Mouse (Mus musculus): ENCODE data around the gene Olfr1202. TPM values are rescaled to one million over a fixed set of nuclear protein-coding genes. Genes with fewer than 3 reads are reported as not detected.

Olfr1202 gene
- not detected for polyA plus RNA-seq (2017; shearing (Covaris generic))

DNA sequence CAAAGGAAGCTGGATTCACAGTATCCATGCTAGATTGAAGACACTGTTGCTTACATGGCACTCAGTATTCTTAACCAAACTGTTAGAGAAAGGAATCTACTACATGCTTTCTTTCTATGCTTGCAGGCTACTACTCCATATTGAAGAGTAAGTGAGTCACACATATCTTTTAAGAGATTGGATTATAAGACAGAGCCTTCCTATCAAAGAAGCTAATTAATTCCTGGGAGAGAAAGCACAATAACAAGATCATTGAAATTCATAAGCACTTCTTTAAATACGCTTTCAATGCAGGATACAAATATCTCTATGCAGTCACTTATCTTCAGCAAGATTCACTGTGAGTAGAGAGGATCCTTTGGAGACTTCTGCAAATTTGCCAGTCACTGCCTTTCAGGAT, at the start of gene Olfr1202:
Gene Olfr1202, plus strand, starts transcription at position 301 of the 400 bp plus-strand sequence.

GRCm38 (mm10) chr2:88770388-88770787, 43.9 kb upstream of the Olfr1202 start, which contains the start of gene Olfr1200:
Gene Olfr1200 (minus strand): TSS chr2:88770488.

GRCm38 (mm10) chr2:88792736-88793135, 21.6 kb upstream of the Olfr1202 start, which contains the start of gene Olfr1201:
Gene Olfr1201 (plus strand): TSS chr2:88793036.

DNA sequence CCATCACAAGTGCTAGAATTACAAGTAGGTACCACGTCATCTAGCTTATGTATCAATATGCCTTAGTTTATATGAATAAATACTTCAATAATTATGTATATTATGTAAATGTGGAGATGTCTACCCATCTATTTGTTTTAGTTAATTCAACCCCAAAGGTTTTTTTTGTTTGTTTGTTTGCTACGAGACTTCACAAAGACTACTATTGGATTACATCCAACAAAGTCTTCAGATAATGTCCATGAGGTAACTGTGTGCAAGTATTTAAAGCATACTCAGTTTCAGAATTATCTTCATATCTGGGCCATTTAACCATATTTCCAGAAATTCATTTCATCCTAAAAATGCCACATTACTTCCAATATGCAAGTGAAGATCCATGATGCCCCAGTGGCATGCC, 15.1 kb downstream of the Olfr1202 start, which contains the start of gene Olfr1205:
Gene Olfr1205, plus strand, starts transcription at position 301 of the 400 bp plus-strand sequence.

DNA sequence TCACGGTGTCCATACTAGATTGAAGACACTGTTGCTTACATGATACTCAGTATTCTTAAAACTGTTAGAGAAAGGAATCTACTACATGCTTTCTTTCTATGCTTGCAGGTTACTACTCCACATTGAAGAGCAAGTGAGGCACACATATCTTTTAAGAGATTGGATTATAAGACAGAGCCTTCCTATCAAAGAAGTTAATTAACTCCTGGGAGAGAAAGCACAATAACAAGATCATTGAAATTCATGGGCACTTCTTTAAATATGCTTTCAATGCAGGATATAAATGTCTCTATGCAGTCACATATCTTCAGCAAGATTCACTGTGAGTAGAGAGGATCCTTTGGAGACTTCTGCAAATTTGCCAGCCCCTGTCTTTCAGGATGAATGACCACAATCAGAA, 34.7 kb downstream of the Olfr1202 start, which contains the start of gene Olfr1204:
Gene Olfr1204, plus strand, starts transcription at position 301 of the 400 bp plus-strand sequence.

GRCm38 (mm10) chr2:88862931-88863330, 48.6 kb downstream of the Olfr1202 start, which contains the start of gene Olfr1206:
Gene Olfr1206 (plus strand): TSS chr2:88863231.

Other genes with a start within 250 kb of the Olfr1202 start
- gene Olfr1189, start 228.0 kb upstream of the Olfr1202 start, polyA plus RNA-seq (2017; shearing (Covaris generic)), result not detected
- gene Olfr1191-ps1, start 174.0 kb upstream of the Olfr1202 start, polyA plus RNA-seq (2017; shearing (Covaris generic)), result 0.05 TPM
- gene Olfr1192-ps1, start 166.0 kb upstream of the Olfr1202 start, polyA plus RNA-seq (2017; shearing (Covaris generic)), result not detected
- gene Olfr1193, start 138.9 kb upstream of the Olfr1202 start, polyA plus RNA-seq (2017; shearing (Covaris generic)), result not detected
- gene Olfr1195, start 125.3 kb upstream of the Olfr1202 start, polyA plus RNA-seq (2017; shearing (Covaris generic)), result 0.11 TPM
- gene Olfr1196, start 109.9 kb upstream of the Olfr1202 start, polyA plus RNA-seq (2017; shearing (Covaris generic)), result not detected
- not detected for gene Olfr1197, start 82.1 kb upstream of the Olfr1202 start, polyA plus RNA-seq (2017; shearing (Covaris generic))
- not detected for gene Olfr1198, start 63.1 kb upstream of the Olfr1202 start, polyA plus RNA-seq (2017; shearing (Covaris generic))
- gene Olfr1199, start 54.0 kb upstream of the Olfr1202 start, polyA plus RNA-seq (2017; shearing (Covaris generic)), result not detected
- not detected for gene Olfr1200, start 44.0 kb upstream of the Olfr1202 start, polyA plus RNA-seq (2017; shearing (Covaris generic))
- not detected for gene Olfr1201, start 21.5 kb upstream of the Olfr1202 start, polyA plus RNA-seq (2017; shearing (Covaris generic))
- not detected for gene Olfr1205, start 15.2 kb downstream of the Olfr1202 start, polyA plus RNA-seq (2017; shearing (Covaris generic))
- not detected for gene Olfr1204, start 34.8 kb downstream of the Olfr1202 start, polyA plus RNA-seq (2017; shearing (Covaris generic))
- gene Olfr1206, start 48.7 kb downstream of the Olfr1202 start, polyA plus RNA-seq (2017; shearing (Covaris generic)), result 0.11 TPM
- gene Olfr1208, start 87.8 kb downstream of the Olfr1202 start, polyA plus RNA-seq (2017; shearing (Covaris generic)), result not detected
- not detected for gene Olfr1209, start 100.7 kb downstream of the Olfr1202 start, polyA plus RNA-seq (2017; shearing (Covaris generic))
- gene Olfr1211, start 123.6 kb downstream of the Olfr1202 start, polyA plus RNA-seq (2017; shearing (Covaris generic)), result not detected
- gene Olfr1212, start 139.5 kb downstream of the Olfr1202 start, polyA plus RNA-seq (2017; shearing (Covaris generic)), result not detected
- gene Gm13762, start 165.8 kb downstream of the Olfr1202 start, polyA plus RNA-seq (2017; shearing (Covaris generic)), result not detected
- not detected for gene Olfr1214, start 178.2 kb downstream of the Olfr1202 start, polyA plus RNA-seq (2017; shearing (Covaris generic))
- gene Olfr1215, start 192.5 kb downstream of the Olfr1202 start, polyA plus RNA-seq (2017; shearing (Covaris generic)), result not detected
- not detected for gene Olfr1216, start 203.8 kb downstream of the Olfr1202 start, polyA plus RNA-seq (2017; shearing (Covaris generic))
- gene Olfr1217, start 217.6 kb downstream of the Olfr1202 start, polyA plus RNA-seq (2017; shearing (Covaris generic)), result not detected
- not detected for gene Olfr1218, start 246.7 kb downstream of the Olfr1202 start, polyA plus RNA-seq (2017; shearing (Covaris generic))